Mouse (Mus musculus) testis, adult 2 months (tissue): ENCODE results near the gene Cdkl2.

Experiments
- CTCF ChIP-seq: fragments of 200-500 bp; IDR thresholded peaks from 2 replicates; pipeline ENCODE4 v1.5.1; 2012; ENCODE audit warnings: low read depth, mild to moderate bottlenecking, inconsistent platforms, low read length, moderate library complexity; ENCODE audit not compliant: control insufficient read depth, insufficient read depth, insufficient replicate concordance
- POLR2A ChIP-seq: fragments of 200-500 bp; IDR thresholded peaks from 2 replicates; pipeline ENCODE4 v1.6.1; 2012; ENCODE audit warnings: low read depth, mild to moderate bottlenecking, inconsistent platforms, low read length, moderate library complexity; ENCODE audit not compliant: control insufficient read depth

GRCm38 (mm10) chr5:91972046-91972445 is 71.6 kb downstream of the Cdkl2 start:
- no peak for TF ChIP-seq CTCF
- no peak for TF ChIP-seq POLR2A
